Mouse (Mus musculus): ENCODE measurements around the gene Abcb11.

Gene Abcb11

DNA sequence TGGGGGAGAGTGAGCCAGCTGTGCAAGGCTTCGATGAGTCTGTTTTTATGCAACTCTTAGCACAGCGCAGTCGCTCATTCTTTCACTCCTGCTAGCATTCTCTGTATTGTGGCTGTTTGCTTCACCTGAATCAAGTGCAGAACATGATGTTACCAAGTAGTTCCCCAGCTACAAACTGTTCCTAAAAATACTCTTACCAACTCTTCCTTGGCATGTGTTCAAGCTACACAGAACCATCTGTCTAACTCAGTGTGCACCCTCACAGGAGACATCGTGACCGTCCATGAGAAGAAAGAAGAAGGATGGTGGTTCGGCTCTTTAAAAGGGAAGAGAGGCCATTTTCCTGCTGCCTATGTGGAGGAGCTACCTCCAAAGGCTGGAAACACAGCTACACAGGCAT lies 153.7 kb downstream of the Abcb11 start:
- DNase-seq (ENCODE audit: low spot score) = no peak
